Mouse (Mus musculus) heart, adult 2 months (tissue): ENCODE results near the gene Myo18b. TPM values are rescaled to one million over a fixed set of nuclear protein-coding genes. Genes with fewer than 3 reads are reported as not detected.
A peak's percentile ranks its signal among the peaks of the same experiment; 100 is the strongest.

Experiments
- DNase-seq, 2 experiments: peaks; one replicate each; pipeline ENCODE4 v3.0.0; 2021
- H3K27ac ChIP-seq: fragments of 200-600 bp; 2 replicates; pipeline ENCODE4 v1.8.1; 2022
- H3K27me3 ChIP-seq: fragments of 200-500 bp; 2 replicates; pipeline ENCODE4 v1.6.1; 2012; ENCODE audit warnings: mild to moderate bottlenecking, low read length, inconsistent platforms, mixed read lengths; ENCODE audit not compliant: control insufficient read depth, insufficient read depth
- H3K36me3 ChIP-seq: fragments of 200-500 bp; 2 replicates; pipeline ENCODE4 v1.6.1; 2012; ENCODE audit warnings: low read length, inconsistent platforms; ENCODE audit not compliant: control insufficient read depth, insufficient read depth
- H3K4me1 ChIP-seq: fragments of 200-500 bp; 2 replicates; pipeline ENCODE4 v1.6.1; 2011; ENCODE audit warnings: low read length; ENCODE audit not compliant: control insufficient read depth, insufficient read depth
- H3K4me3 ChIP-seq: fragments of 200-600 bp; 2 replicates; pipeline ENCODE4 v1.8.1; 2022
- H3K79me2 ChIP-seq: fragments of 200-500 bp; replicated peaks from 2 replicates; pipeline ENCODE4 v1.6.1; 2012; ENCODE audit warnings: mild to moderate bottlenecking, inconsistent platforms, low read length, moderate library complexity, mixed read lengths; ENCODE audit not compliant: control insufficient read depth, insufficient read depth
- H3K9ac ChIP-seq: fragments of 200-500 bp; 2 replicates; pipeline ENCODE4 v1.6.1; 2012; ENCODE audit warnings: low read depth, mild to moderate bottlenecking, control low read depth, inconsistent platforms, low read length, mixed read lengths
- CTCF ChIP-seq: fragments of 200-600 bp; IDR thresholded peaks from 2 replicates; pipeline ENCODE4 v1.8.1; 2022; ENCODE audit warnings: antibody characterized with exemption, mild to moderate bottlenecking, moderate library complexity
- EP300 ChIP-seq: fragments of 200-500 bp; IDR thresholded peaks from 2 replicates; pipeline ENCODE4 v1.6.1; 2011; ENCODE audit warnings: low read depth, low read length, control low read depth; ENCODE audit not compliant: insufficient read depth
- POLR2A ChIP-seq: fragments of 200-500 bp; IDR thresholded peaks from 2 replicates; pipeline ENCODE4 v1.6.1; 2011; ENCODE audit warnings: mild to moderate bottlenecking, low read depth, low read length, control low read depth; ENCODE audit not compliant: insufficient read depth
- WGBS: fragments of 180-500 bp; shearing (Covaris S2); methylation state at CpG from one replicate; pipeline ENCODE4 v1.1.7; 2018; 5-methylcytosine and 5-hydroxymethylcytosine counted together
- intact Hi-C: fragments of 180-260 bp; cut with DNase I; formaldehyde crosslinking; loops from one replicate; pipeline ENCODE4 v1.15.1; 2025
- polyA plus RNA-seq: library from polyadenylated mRNA; depleted of rRNA; stranded (reverse); fragments of >200 nt; gene quantifications from 2 replicates; pipeline ENCODE4 v1.2.3, GENCODE M21; 2012
- total RNA-seq, 2 experiments: library from RNA; stranded (reverse); gene quantifications; 2 replicates each; pipeline ENCODE4 v1.2.3; 2021

Myo18b gene
- total and polyA plus RNA-seq, 3 experiments = 74.3 to 235 (median 198) TPM

DNA sequence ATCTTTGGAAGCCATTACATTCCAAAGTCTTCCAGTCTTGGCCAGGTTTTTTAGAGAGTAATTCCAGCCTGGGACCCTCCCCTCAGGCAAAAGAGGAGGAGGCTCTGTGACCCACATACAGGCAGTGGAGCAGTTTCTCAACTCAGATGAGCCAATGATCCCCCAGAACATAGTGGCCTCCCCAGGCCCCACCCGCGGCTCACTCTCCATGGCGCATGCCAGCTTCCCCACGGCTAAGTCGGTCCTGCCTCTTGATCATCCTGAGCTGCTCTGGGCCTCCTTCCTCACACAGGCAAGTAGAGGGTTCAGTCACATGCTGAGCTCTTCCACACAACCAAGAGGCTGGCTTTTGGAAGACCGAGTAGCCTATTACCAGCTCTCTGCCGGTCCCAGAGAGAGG is 7.5 kb downstream of the Myo18b start:
- intact Hi-C loops = no loop called here
- H3K79me2 ChIP-seq = peaks cover 1% of the 10 kb centered on the region; the same call in 1 of the 2 replicates
- no peak overlapping the region for H3K9ac ChIP-seq
- H3K27ac ChIP-seq = peak overlapping the region; percentile 80
- 43% methylated on average over 7 of the region's 7 CpGs for WGBS
- no peak for DNase-seq
- no peak overlapping the region for H3K4me3 ChIP-seq
- no peak for TF ChIP-seq EP300
- TF ChIP-seq POLR2A = no peak
- TF ChIP-seq CTCF = no peak
- no peaks in the 10 kb centered on the region for H3K27me3 ChIP-seq
- no peaks in the 10 kb centered on the region for H3K36me3 ChIP-seq
- H3K4me1 ChIP-seq = peaks cover 19% of the 10 kb centered on the region

DNA sequence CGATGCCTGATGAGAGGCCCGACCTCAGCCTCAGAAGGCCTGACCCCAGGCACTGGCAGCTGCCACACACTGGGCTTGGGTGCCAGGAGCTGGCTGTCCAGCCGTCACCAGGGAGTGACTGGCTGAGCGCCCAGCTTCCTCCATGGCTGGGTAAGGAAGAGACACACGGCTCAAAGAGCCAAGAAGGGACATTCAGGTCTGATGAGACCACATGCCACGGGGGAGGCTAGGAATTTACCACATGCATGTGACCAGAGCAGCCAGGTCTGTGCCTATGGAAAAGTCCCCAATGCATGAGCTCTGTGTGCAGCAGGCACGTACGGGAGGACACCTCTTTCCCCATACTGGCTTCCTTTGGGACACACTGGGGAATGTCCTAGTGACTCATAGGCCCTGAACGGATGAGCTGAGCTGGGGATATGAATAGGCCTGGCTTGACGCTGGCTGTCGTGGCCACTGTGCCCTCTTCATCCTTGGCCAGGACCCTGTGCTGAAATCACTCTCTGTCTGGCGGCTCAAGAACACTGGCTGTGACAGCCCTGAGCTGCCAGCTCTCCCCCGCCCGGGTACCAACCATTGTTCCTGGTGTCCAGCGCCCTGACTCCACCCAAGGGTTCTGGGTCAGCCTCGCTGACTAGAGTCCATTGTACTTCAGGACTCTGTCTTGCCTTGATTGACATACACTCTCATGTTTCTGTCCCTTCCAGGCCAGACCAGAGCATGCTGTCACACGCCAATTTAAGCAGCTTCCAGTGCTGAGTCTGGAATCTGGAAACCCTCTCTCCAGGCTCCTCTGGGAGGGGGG is 9.3 kb downstream of the Myo18b start:
- H3K4me3 ChIP-seq = no peak overlapping the region
- H3K36me3 ChIP-seq = no peaks in the 10 kb centered on the region
- H3K27ac ChIP-seq = peak overlapping the region; percentile 80
- TF ChIP-seq CTCF = no peak
- 0 out of 2 replicates have a peak, but pooled peaks have one; percentile 39 for TF ChIP-seq EP300
- no peaks in the 10 kb centered on the region for H3K27me3 ChIP-seq
- peak; percentile 70 to 84 for DNase-seq
- 25% methylated on average over 17 of the region's 17 CpGs for WGBS
- H3K79me2 ChIP-seq = peaks cover 1% of the 10 kb centered on the region; the same call in 1 of the 2 replicates
- H3K9ac ChIP-seq = peak overlapping the region; percentile 6; the same call in 1 of the 2 replicates
- H3K4me1 ChIP-seq = peaks cover 13% of the 10 kb centered on the region; the same call in 1 of the 2 replicates
- intact Hi-C loops = no loop called here

DNA sequence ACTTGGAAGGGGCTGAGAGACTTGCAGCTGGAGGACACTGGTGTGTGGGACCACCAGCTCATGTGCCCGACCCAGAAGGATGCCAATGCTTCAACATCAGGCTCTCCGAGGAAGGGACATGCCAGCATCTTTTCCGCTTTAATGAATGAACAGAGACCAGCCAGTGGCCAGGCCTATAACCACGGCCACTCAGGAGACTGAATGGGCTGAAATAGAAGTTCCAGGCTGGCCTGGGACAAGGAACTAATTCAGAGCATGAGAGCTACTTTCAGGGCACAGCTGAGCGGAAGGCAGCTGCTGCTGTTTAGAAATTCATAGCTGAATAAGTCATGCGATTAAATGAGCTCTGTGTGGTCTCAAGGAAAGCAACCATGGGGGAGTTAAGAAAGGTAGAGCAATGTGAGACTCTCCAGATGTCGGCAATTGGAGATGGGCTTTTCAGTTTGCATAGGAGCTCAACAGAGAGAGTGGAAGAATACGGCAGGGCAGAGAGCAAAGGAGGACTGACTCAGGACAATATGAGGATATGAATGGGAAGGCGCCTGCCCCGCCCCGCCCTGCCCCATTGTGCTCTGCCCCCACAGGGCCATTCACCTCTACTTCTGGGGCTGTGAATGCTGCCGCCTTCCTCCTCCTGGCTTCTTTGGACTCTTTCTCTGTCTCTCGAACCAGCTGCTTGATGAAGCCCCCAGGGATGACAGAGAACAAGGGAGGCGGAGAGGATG is 18.6 kb downstream of the Myo18b start:
- H3K27me3 ChIP-seq = no peaks in the 10 kb centered on the region
- no peaks in the 10 kb centered on the region for H3K79me2 ChIP-seq
- H3K9ac ChIP-seq = no peak overlapping the region
- peaks cover 2% of the 10 kb centered on the region; the same call in 1 of the 2 replicates for H3K4me1 ChIP-seq
- no peak for DNase-seq
- H3K36me3 ChIP-seq = no peaks in the 10 kb centered on the region
- 63% methylated on average over 14 of the region's 14 CpGs for WGBS
- no peak overlapping the region for H3K4me3 ChIP-seq
- no peak for TF ChIP-seq POLR2A
- no peak for TF ChIP-seq EP300
- TF ChIP-seq CTCF = no peak
- H3K27ac ChIP-seq = no peak overlapping the region
- intact Hi-C loops = loop anchor here (5.0 to 10.0 kb wide), 2 partner anchors 45 to 347 kb away; partner anchors contain the start of genes 2900026A02Rik and Tmem211

DNA sequence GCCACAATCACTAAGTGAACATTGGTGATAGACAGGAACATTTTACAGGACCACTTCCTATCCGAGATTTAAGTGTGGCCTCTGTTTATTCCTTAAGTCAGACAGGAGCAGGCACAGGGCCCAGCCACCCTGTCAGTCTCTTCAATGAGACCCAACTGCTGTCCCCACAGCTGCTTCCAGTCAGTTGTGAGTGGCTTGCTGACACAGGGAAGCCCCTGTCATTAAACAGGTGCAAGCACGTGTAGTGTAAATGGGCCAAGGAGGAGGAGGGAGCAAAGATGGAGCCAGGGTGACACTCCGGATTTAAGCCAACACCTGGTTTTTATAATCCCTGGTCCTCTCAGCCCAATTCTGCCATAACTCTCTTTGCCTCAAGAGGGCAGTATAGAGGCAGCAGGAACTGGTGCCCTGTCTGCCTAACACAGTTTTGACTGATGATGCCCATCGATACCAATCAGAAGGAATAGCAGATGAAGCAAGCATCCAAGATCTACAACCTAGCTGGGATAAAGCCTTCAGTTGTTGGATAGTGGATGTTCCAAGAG is 19.2 kb downstream of the Myo18b start:
- Histone ChIP-seq H3K27me3 (no peaks in the 10 kb centered on the region), H3K4me1 (peaks cover 2% of the 10 kb centered on the region; the same call in 1 of the 2 replicates), H3K4me3 (no peak overlapping the region), H3K27ac (no peak overlapping the region), H3K36me3 (no peaks in the 10 kb centered on the region), H3K9ac (no peak overlapping the region), H3K79me2 (no peaks in the 10 kb centered on the region)
- 24% methylated on average over 4 of the region's 4 CpGs for WGBS
- intact Hi-C loops = loop anchor here (5.0 to 10.0 kb wide), 2 partner anchors 45 to 348 kb away; partner anchors contain the start of genes 2900026A02Rik and Tmem211
- peak; percentile 93 for TF ChIP-seq CTCF
- no peak for TF ChIP-seq POLR2A
- no peak for DNase-seq

DNA sequence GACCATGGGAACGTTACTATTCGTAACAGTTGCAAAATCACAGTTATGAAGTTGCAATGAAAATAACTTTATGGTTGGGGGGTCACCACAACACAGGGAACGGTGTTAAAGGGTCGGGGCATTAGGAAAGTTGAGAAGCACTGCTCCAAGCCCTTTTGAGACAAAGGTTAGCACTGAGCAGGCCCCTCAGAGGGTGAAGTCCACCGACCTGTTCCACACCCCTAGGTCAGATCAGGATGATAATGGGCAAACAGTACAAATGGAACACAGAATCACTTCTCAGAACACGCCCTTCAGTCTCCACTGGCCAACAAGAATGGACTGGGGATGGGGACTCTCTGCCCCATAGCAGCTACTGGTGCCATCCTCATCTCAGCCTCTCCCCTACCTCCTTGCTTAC is 23.2 kb downstream of the Myo18b start:
- 73% methylated on average over 6 of the region's 6 CpGs for WGBS
- Histone ChIP-seq H3K27me3 (no peaks in the 10 kb centered on the region), H3K4me1 (no peaks in the 10 kb centered on the region), H3K79me2 (no peaks in the 10 kb centered on the region), H3K4me3 (no peak overlapping the region), H3K9ac (no peak overlapping the region), H3K27ac (no peak overlapping the region), H3K36me3 (no peaks in the 10 kb centered on the region)
- intact Hi-C loops = loop anchor here (2.0 to 10.0 kb wide), 2 partner anchors 142 to 352 kb away; partner anchors contain the start of genes 2900026A02Rik, Grk3 and Tmem211
- DNase-seq = no peak
- TF ChIP-seq POLR2A = no peak

DNA sequence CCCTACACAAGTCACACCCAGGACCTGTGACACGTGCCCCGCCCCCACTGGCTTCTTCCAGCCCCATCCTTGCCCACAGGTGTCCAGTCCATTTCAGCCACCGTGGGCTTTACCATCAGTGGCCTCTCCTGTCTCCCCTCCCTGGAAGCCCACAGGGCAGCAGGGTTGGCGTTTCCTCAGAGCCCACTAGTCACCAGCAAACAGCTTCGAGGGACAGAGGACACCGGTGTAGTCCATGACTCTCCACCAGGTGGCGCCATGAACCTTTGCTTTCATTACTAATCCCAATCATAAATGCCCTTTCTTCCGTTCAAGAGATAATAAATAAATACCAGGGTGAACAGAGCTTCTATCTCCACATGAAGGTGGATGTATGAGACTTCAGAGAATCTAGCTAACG is 25.4 kb downstream of the Myo18b start:
- WGBS = 24% methylated on average over 9 of the region's 9 CpGs
- DNase-seq = peak; percentile 48 to 80
- Histone ChIP-seq H3K4me1 (no peaks in the 10 kb centered on the region), H3K9ac (no peak overlapping the region), H3K36me3 (no peaks in the 10 kb centered on the region), H3K79me2 (no peaks in the 10 kb centered on the region), H3K4me3 (no peak overlapping the region), H3K27me3 (no peaks in the 10 kb centered on the region), H3K27ac (no peak overlapping the region)
- TF ChIP-seq CTCF (peak; percentile 92), EP300 (0 out of 2 replicates have a peak, but pooled peaks have one; percentile 58), POLR2A (no peak)
- intact Hi-C loops = loop anchor here (1.0 to 10.0 kb wide), 2 partner anchors 184 to 354 kb away; partner anchors contain the start of genes 2900026A02Rik and Tmem211
